Mouse (Mus musculus): ENCODE data around the gene Lpar3.
"Not testable (repeated sequence)": the region's sequence is repeated elsewhere in the genome, so short reads cannot be mapped to it uniquely, and the experiment has no call there.

Lpar3 gene

DNA sequence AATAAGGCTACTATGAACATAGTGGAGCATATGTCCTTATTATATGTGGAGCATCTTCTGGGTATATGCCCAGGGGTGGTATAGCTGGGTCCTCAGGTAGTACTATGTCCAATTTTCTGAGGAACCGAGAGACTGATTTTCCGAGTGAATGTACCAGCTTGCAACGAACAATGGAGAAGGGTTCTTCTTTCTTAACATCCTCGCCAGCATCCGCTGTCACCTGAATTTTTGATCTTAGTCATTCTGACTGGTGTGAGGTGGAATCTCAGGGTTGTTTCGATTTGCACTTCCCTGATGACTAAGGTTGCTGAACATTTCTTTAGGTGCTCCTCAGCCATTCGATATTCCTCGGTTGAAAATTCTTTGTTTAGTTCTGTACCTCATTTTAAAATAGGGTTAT, 11.0 kb upstream of the Lpar3 start:
- DNase-seq (ENCODE audit: low read depth): not testable (repeated sequence)

DNA sequence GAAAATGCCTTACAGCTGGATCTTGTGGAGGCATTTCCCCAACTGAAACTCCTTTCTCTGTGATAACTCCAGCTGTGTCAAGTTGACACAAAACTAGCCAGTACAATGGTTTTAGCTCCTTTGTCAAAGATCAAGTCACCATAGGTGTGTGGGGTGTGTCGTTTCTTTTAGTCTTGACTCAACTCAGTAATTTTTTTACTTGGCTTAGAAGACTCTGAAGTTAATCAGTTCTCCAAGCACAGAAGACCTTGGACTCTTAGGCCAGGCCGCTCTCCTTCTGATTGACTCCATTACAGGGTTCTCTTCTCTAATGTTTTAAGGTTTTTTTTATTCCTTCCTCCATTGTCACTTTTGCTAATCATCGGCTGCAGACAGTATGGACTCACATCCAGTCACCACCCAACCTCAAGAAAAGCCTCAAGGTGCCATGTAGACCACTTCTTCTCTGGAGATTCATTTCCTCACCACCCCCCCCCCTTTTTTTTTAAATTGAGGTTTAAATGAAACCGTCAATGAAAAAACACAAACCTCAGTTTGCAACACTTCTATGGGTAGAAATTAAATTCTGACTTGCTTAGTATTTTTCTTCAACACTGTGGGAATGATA, 9.5 kb upstream of the Lpar3 start:
- DNase-seq (ENCODE audit: low read depth): no peak

DNA sequence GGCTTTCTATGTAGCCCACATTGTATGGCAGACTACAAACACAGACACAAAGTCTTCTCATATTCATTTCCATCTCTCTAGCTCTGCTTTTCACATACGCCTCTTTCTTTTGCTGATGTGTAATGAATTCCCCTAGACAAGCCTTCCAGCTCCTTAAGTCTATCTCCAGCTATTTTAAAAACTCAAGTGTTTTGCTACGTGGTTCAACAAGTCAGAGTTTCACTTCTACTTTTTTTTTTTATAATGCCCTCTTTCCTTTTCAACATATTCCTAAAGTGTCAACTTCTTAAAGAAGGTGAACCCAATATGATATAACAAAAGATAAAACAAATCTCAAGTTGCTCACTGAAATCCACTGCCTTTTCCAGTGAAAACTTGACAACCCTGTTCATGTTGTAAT, 8.8 kb upstream of the Lpar3 start:
- DNase-seq (ENCODE audit: low read depth): no peak

DNA sequence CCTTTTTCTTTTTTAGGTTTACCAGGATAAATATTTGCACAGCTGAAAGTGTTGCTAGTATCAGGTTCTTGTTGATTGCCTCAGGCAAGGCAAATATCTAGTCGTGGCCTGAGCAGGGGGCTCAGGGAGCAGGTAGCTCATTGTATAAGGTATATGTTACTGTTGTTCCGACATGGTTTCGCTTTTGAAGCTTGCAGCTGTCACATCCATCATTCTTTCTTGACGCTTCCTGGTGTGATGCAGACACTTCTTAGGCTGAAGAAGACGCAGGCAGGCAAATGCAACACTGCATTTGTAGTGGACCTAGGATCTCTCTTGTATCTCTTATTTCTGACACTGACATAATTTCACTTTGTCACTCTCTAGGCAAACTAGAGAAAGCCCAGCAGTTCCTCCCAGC, 7.4 kb upstream of the Lpar3 start:
- peak; percentile 9 for DNase-seq (ENCODE audit: low read depth)

DNA sequence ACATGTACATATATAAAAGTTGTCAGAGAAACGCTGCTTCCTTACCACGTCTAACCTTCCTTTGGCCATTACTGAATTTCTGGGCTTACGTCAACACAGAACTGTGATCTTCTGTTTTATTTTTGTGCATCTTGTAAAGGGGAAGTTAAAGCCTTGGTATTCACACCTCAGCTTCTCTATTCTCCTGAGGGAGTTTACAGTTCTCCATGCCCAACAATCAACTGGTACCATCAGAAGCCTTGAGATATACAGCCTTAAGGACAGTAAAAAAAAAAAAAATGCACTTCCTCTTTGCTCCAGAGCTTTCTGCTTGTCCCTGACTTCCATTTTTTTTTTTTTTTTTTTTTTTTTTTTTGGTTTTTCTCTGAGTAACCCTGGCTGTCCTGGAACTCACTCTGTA, 4.2 kb upstream of the Lpar3 start:
- no peak for DNase-seq (ENCODE audit: low read depth)

DNA sequence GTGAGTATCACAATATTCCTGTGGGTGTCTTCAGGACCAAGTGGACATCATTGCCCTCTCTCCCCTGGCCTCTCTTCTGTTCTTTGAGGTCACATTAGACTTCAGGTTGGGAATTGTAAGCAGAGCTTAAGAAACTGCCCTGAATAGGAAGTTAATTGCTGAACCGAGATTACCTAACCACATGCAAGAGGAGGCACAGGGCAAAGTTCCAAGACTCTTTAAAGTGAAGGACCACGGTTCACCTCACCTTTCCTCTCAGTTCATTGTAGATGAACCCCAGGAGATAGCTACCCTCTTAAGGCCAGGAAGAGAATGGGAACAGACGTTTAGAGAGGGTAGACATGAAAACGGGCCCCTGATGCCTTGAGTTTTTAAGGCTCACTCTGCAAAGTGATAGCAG, 3.5 kb downstream of the Lpar3 start:
- DNase-seq (ENCODE audit: low read depth): no peak

DNA sequence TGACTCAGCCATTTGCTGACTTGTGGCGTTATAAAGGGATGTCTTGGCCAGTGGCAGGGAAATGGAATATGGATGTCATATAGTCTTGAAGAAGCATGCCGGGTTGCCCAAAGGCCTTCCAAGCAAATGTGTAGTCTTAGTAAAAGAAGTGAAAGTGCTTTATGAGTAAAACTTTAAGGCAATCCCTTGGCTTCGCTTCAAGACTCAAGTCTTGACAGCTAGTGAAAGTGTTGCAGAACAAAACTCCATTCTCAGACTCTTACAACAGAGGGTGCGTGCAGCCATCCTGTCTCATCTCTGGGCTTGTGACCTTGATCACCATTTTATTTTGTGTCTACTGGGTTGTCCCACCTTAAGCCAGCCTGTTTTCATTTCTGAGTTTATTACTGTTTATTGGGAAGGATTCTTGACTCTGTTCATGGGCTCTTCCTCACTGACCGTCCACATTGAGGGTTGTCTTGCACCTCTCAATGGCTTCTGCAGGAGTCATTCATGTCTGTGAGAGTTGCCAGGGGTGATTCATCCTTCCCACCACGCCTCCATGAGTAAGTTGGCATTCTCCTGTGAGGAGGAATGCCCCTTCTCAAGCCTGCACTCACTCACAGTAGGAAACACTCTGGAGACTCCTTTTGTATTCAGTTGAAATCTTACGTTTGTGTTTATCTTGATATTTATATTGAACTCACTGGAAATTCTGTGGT, 4.4 kb downstream of the Lpar3 start:
- DNase-seq (ENCODE audit: low read depth): no peak

DNA sequence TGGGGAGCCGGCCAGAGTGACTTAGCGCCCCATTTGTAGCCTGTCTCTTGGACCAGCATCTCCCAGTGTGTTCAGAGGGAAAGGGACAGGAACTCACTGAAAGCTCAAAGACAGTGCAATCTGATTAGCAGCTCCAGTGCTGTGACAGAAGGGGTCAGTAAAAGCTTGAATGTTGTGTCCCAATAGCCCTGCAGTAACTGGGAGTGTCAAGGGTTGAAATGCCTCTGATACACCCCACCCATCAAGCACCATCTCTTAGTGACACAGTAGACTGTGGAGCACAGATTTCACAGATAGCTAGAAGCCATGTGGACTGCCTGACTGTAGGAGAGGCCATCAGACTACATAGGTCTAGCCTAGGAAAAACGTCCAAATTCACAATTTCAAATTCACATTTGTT, 6.7 kb downstream of the Lpar3 start:
- no peak for DNase-seq (ENCODE audit: low read depth)

DNA sequence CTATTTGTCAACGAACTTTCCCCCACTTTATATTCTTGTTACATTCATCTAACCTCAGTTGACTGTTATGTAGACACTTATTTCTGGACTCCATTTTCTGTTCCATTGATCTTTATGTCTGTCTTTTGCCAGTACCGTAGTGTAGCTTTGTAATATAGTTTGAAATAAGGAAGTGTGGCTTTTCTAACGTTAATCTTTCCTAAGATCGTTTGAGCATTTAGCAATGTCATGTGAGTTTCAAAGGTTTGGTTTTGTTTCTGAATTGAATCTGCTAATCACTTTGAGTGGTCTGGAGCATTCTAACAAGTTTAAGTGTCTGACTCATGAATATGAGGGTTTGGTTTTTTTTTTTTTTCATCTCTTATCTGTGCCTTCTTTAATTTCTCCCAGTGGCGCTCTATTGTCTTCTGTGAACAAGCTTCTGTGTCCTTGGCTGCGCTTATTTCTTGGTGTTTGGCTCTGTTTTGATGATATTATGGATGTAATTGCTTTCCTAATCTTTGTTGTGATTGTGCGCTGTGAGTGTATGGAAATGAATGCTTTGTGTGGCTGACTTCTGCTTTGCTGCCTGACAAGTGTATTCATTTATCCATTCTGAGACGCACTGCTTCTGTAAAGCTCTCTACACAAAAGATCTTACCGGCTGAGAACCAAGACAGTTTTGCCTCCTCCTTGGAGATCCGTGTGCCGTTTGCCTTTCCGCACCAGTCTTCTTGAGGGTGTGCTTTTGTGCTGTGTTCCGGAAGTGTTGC, 8.0 kb downstream of the Lpar3 start:
- DNase-seq (ENCODE audit: low read depth): no peak

DNA sequence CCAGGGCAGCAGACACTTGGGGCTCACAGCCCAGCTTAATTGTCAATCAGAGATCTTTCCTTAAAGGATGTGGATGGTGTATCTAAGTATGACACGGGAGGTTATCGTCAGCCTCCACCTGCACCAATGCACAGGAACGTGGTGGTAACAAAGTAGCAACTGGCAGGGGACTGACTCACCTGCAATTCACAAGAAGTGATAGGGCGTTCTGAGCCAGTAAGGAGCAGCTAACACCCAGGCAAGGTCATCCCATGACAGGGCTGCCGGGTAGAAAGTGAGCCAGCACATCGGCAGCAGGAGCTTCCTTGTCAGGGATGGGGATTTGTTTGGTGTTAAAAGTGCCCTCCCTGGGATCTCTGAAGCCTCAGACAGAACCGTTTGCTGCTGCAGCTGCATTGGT, 11.9 kb downstream of the Lpar3 start:
- DNase-seq (ENCODE audit: low read depth): no peak

DNA sequence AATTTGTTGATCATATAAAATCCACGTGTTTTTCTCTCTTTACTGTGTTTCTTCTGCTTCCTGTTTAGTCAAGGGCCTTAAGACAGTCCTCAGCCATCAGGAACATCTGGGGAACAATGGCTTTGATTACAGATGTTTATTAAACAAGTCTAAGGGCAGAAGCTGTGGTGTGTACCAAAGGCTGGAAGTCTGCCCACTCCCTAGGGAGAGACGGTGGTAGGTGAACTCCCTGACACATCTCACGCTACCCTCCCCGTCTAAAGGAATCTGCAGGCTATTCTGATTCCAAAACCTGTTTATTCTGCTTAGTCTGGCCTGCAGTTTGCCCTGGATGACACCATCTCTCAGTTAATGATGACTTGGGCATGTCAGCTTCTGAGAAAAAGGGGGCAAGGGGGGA, 13.0 kb downstream of the Lpar3 start:
- DNase-seq (ENCODE audit: low read depth): no peak

DNA sequence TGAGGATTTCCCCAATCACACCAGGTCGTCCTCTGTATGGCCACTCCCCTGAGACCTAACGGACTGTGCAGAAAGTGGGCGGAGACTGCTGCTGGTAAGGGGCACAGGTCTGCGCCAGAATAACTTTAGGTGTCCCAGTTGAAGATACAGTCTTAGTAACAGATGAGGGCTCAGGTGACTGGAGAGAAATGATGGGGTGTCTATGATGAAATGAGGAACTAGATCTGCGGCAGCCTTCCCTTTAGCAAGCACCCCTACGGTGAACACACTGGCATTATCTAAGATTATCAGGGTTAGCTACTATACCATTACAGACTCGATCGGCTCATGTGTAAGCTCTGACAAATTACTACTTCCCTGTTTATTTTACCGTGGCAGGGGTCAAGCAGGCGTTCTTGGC, 13.8 kb downstream of the Lpar3 start:
- DNase-seq (ENCODE audit: low read depth): no peak

DNA sequence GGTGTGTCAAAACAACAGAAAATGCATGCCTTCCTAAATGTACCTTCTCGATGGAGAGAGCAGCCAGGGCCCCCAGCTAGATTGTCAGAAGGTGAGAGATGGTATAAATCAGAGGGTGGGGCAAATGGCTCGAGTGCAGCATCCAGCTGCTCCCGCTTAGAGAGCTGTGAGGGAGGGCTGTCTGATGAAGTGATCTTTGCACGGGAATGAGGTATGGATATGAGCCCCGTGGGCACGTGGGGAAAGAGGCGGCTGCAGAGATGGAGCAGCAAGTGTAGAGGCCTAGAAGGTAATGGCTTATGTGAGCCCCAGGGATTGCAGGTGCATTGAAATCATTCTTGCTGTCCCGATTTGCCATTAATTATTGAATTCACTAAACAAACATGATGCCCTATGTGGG, 15.5 kb downstream of the Lpar3 start:
- DNase-seq (ENCODE audit: low read depth): no peak

DNA sequence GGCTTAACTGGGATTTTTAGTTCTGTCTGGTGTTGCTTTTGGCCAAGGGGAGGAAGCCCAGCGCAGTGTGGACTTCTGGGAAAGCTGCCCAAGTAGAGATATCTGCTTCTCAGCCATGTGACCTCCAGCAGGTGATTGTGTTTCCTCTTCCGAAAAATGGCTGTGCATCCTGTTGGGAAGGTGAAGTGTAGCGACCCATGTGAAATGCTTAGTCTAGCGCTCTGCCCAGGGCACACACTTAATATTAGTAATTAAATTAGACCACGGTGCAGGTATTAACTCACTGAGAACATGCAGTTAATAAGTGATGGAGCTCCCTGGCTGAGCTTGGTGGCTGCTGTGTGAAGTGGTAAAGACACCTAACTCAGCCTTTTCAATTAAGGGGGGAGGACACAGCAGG, 16.9 kb downstream of the Lpar3 start:
- DNase-seq (ENCODE audit: low read depth): no peak

DNA sequence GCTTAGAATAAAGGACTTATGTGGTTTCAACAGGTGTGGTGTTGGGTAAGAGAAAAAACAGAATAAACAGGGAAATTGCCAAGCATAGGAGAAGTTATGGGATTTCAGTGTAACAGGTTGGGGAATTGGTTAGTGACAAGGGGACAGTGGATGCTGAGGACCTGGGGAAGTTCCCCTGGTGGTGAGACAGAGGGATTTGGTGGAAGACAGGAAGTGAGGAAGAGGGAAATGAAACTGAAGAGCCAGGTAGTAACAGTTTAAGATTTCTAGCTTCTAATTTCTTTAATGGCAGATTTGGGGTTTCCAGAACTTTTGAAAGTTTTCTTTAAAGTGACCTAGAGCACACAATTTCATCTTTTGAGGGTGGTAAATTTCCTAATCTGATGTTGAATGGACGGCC, 23.9 kb downstream of the Lpar3 start:
- DNase-seq (ENCODE audit: low read depth): no peak

DNA sequence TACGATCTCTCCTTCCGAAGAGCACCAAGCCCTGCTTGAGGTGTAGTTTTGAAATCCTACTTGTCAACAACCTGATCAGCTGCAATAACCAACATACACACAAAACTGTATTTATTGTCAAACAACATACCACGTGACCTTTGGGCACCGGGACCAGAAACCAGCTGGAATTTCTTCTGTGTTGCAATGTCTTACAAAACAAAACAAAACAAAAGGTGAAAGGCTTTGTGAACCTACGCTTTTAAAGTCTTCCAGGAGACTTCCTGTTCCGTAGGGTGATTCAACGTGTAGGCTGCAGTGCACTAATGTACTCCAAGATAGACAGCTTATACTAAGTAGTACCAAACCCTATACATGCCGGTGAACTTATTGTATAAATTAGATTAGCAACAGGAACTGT, 25.8 kb downstream of the Lpar3 start:
- DNase-seq (ENCODE audit: low read depth): no peak

DNA sequence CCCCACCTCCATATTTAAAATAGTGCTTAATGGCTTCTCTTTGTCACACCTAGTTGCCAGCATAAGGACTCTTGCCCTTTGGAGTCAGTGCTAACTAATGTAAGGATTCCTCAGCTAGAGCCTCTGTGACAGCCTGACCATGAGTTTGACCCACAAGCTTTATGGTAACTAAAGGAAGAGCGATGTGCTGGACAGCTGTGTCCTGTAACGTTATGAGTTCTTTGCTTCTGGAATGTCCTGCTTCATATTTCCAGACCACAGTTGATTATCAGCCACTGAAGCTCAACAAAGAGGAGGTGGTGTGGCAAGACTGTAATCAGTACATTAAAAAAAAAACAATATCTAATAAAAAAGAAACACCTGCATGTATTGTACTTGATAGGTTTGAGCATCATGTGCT, 26.2 kb downstream of the Lpar3 start:
- DNase-seq (ENCODE audit: low read depth): no peak

DNA sequence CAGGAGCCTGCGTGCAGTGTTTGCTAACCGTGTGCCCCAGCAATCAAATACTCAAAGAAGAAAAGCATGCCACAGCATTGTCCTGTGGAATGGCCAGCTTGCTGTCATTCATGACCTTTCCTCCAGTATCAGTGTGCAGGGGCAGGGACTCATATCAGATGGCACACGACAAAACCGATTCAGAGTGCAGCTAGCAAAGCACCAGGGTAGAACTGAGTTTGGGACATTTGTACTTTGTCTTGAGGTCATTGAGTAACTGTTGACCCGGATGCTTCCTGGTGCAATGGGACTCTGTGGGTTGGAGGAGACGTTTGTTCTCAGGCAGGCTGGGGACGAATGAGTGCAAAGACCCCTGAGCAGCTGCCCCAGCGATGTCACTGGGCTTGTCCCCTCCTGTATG, 29.1 kb downstream of the Lpar3 start:
- no peak for DNase-seq (ENCODE audit: low read depth)

DNA sequence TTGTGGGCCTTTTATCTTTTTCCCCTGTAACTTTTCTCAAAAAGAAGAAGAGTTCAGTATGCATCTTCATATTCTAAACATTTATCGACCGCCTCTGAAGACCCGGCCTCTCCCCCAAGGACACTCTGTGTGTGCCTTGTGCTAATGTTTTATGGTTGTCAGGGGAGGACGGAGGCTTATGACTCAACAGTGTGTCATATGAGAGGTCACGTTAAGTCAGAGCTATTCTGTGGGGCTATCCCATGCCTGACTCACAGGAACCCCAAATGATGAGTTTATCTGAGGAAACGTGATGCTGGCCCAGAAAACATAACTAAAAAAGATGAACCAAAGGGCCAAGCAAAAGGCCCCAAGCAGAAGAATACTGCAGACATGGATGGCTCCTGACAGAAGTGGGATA, 31.0 kb downstream of the Lpar3 start:
- DNase-seq (ENCODE audit: low read depth): no peak

DNA sequence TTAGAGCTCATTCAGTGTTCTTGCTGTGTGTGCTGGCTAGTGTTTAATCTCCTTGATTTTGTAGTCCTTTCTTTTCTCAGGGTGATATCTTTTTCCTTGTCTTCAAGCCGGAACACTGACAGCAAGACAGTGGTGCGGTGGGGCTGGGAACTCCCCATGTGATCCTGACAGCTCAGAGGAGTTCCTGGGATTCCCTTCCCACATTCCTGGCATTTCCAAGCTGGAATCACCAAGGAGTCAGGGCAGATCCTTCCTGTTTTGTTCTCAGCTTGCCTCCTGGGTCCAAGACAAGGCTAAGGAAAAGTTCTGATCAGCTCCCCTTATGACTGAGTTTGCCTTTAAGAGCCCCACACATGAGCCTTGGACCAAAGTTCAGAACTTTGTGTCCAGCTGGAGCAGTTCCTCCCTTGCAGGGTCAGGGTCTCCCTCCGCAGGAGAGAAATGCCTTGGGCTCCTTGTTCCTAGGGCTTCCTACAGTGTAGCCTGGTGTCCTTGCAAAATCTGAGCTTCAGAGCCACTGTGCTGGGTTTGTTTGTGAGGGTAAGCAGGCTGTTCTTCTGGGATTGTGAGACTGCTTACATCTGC, 33.1 kb downstream of the Lpar3 start:
- no peak for DNase-seq (ENCODE audit: low read depth)

DNA sequence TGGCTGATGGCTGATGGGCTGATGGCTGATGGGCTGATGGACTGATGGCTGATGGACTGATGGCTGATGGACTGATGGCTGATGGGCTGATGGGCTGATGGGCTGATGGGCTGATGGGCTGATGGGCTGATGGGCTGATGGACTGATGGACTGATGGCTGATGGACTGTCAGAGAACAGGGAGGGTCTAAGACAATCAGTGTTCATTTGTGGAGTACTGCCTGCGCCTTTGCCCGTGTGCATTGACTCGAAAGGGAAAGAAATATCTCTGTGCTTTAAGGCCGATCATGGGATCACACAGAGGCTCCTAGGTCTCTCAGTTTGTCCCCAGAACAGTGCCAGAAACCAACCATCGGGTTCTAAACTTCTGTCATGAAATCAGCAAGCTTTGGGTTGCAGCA, 34.4 kb downstream of the Lpar3 start:
- no peak for DNase-seq (ENCODE audit: low read depth)

DNA sequence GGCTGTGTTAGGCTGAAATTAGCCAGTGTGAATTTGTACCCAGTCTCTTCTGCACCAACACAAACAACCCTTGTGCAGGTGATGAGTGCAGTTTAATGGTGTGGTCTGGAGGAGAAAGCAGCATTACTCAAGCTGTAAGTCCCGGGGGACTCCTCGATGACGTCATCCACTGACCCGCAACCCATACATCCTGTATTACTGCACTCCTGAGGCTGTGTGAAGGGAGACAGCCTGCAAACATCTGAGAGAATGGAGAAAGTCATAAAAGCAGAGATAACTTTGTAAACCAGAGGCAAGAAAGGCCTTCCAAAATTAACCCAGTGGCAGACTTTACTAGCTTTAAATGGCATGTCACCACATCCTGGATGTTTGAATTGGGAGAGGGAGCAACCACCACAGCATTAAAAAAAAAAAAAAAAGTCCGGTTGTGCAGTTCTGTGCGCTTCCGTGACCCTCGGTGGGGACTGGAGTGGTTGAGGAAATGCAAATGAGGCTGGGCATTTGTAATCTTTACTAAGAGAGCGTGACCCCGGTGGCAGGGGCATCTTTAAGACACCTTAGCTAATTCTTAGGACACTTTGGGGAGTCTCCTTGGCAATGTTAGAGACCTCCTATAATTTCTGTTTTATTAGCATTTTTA, 36.8 kb downstream of the Lpar3 start:
- DNase-seq (ENCODE audit: low read depth): no peak

DNA sequence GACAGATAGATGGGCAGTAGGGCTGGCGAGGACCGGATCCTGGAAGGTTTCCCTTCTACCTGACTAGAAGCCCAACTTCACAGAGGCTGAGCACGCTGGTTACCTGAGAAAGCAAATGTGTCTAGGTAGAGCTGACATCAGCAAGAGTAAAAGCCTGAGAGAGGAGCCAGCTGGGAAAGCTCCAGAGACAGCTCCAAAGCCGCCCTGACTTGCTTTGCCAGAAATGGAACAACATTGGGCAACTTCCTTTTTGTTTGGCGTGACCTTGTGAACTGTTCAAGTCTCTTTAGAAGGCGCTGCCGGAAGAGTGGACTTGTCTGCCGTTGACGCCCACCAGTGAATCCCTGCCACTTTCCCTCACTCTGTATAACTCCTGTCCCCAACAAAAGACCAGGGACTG, 39.4 kb downstream of the Lpar3 start:
- DNase-seq (ENCODE audit: low read depth): no peak

Data from induced T-regulatory cell, adult 2 months (primary cell).